Mouse (Mus musculus): ENCODE results near the gene Dda1.

DNA sequence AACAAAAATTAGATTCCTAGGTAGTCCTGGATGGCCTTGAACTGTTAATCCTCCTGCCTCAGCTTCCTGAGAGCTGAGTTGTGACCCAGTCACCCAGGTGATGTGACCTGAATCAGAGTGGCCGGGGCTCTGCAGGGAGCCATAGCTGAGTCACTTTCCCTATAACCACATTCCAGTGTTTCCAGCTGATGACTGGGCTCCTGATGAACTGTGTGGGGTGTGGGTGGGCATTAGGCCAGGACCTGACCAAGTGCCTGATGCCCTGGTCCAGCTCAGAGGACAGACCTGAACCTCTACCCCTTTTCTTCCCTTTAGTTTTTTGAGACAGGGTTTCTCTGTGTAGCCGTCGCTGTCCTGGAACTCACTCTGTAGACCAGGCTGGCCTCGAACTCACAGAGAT, 36.3 kb downstream of the Dda1 start:
- TF ChIP-seq CTCF (IDR thresholded peaks at IDR 0.05; ENCODE audit: extremely low read depth, insufficient read depth, low read length) = no peak
- TF ChIP-seq POLR2A (IDR thresholded peaks at IDR 0.05; ENCODE audit: extremely low read depth, insufficient read depth, low read length) = no peak

All from cortical plate, adult 2 months (tissue).